Mouse (Mus musculus) E14TG2a.4 (cell line): ENCODE results near the gene Herc2.
"Not testable (repeated sequence)": the region's sequence is repeated elsewhere in the genome, so short reads cannot be mapped to it uniquely, and the experiment has no call there.

Experiments
- CTCF ChIP-seq: conservative IDR thresholded peaks from 2 replicates; pipeline ENCODE4 v1.5.1; 2014; ENCODE audit warnings: low read length
- NANOG ChIP-seq: IDR thresholded peaks from 2 replicates; pipeline ENCODE4 v1.6.1; 2014; ENCODE audit warnings: borderline replicate concordance, low read length, mixed read lengths

- not testable (repeated sequence) for TF ChIP-seq CTCF, NANOG
Observed at GRCm38 (mm10) chr7:56014002-56014702, 35.8 kb upstream of the Herc2 start.
